Mouse (Mus musculus) cerebellum, adult 11 months (tissue): ENCODE data around the gene Mylk.
"Not testable (repeated sequence)": the region's sequence is repeated elsewhere in the genome, so short reads cannot be mapped to it uniquely, and the experiment has no call there.

ENCODE experiments used
- DNase-seq: peaks from one replicate; pipeline ENCODE4 v3.0.0; 2022

The Mylk gene

GRCm38 (mm10) chr16:34772445-34773032 lies 27.5 kb downstream of the Mylk start:
- DNase-seq, result no peak

- no peak for DNase-seq
Measured at GRCm38 (mm10) chr16:34782442-34782841, 37.4 kb downstream of the Mylk start.

- no peak for DNase-seq
Measured at GRCm38 (mm10) chr16:34783536-34783935, 38.5 kb downstream of the Mylk start.

GRCm38 (mm10) chr16:34784675-34785074 lies 39.7 kb downstream of the Mylk start:
- DNase-seq, result no peak

- no peak for DNase-seq
Measured at GRCm38 (mm10) chr16:34792555-34792954, 47.5 kb downstream of the Mylk start.

- no peak for DNase-seq
Measured at GRCm38 (mm10) chr16:34793000-34793399, 48.0 kb downstream of the Mylk start.

GRCm38 (mm10) chr16:34801222-34801621 lies 56.2 kb downstream of the Mylk start:
- no peak for DNase-seq

GRCm38 (mm10) chr16:34804286-34805010 lies 59.4 kb downstream of the Mylk start:
- DNase-seq, result no peak

- no peak for DNase-seq
Measured at GRCm38 (mm10) chr16:34806883-34807767, 62.1 kb downstream of the Mylk start.

- DNase-seq, result no peak
Measured at GRCm38 (mm10) chr16:34807768-34808275, 62.8 kb downstream of the Mylk start.

GRCm38 (mm10) chr16:34812165-34812564 lies 67.2 kb downstream of the Mylk start:
- DNase-seq, result no peak

GRCm38 (mm10) chr16:34813161-34813560 lies 68.2 kb downstream of the Mylk start:
- DNase-seq, result not testable (repeated sequence)

- no peak for DNase-seq
Measured at GRCm38 (mm10) chr16:34813570-34813969, 68.6 kb downstream of the Mylk start.

- no peak for DNase-seq
Measured at GRCm38 (mm10) chr16:34814612-34815011, 69.6 kb downstream of the Mylk start.

GRCm38 (mm10) chr16:34816548-34816947 lies 71.5 kb downstream of the Mylk start:
- DNase-seq, result no peak

GRCm38 (mm10) chr16:34825111-34825744 lies 80.2 kb downstream of the Mylk start:
- DNase-seq, result no peak

GRCm38 (mm10) chr16:34834477-34834876 lies 89.5 kb downstream of the Mylk start:
- no peak for DNase-seq

- no peak for DNase-seq
Measured at GRCm38 (mm10) chr16:34839004-34839703, 94.1 kb downstream of the Mylk start.

GRCm38 (mm10) chr16:34839704-34840331 lies 94.8 kb downstream of the Mylk start:
- DNase-seq, result no peak

GRCm38 (mm10) chr16:34844783-34845182 lies 99.8 kb downstream of the Mylk start:
- DNase-seq, result no peak

GRCm38 (mm10) chr16:34847638-34848037 lies 102.6 kb downstream of the Mylk start:
- no peak for DNase-seq

GRCm38 (mm10) chr16:34854066-34854465 lies 109.1 kb downstream of the Mylk start:
- DNase-seq, result no peak
